Mouse (Mus musculus): ENCODE results near the gene Tcp11. TPM values are rescaled to one million over a fixed set of nuclear protein-coding genes. Genes with fewer than 3 reads are reported as not detected.

Tcp11 gene
- polyA plus RNA-seq, 1 experiment = 1.4 TPM

DNA sequence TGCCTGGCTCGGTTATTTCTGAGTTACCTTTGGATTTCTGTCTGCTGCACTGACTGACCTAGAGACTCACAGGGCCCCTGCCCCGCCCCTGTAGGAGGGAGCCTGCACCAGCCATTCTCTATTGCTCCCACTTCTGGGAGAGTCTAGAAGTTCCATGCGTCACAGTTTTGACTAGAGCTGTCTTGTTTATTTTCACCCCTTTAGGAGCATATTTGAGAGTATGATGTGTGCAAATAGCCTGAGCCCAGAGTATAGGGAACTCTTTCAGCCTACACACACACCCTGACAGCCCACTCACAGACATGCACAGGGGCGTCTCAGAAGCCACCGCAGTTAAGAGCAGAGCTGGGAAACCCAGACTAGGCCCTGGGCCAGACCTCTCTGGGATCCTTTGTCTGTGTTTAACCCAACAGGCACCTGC lies 54.9 kb downstream of the Tcp11 start:
- DNase-seq = peak; percentile 87
- no peaks in the 10 kb centered on the region for H3K36me3 ChIP-seq (ENCODE audit: control insufficient read depth, insufficient read depth, low read length)
- 20% methylated on average over 5 of the region's 5 CpGs for WGBS
- H3K4me3 ChIP-seq (ENCODE audit: insufficient read depth, low read depth, low read length) = no peak overlapping the region
- H3K27ac ChIP-seq (ENCODE audit: insufficient read depth, low read depth, low read length) = peak overlapping the region; percentile 83
- H3K27me3 ChIP-seq (replicated peaks; ENCODE audit: control insufficient read depth, insufficient read depth, low read length) = no peaks in the 10 kb centered on the region
- peaks cover 77% of the 10 kb centered on the region for H3K4me1 ChIP-seq (ENCODE audit: control insufficient read depth, insufficient read depth, low read length)
- TF ChIP-seq CTCF (conservative IDR thresholded peaks at IDR 0.05; ENCODE audit: insufficient read depth, insufficient read length, low read depth, low read length) = no peak
- no peak for TF ChIP-seq POLR2A (IDR thresholded peaks at IDR 0.05; ENCODE audit: low read depth, low read length)

DNA sequence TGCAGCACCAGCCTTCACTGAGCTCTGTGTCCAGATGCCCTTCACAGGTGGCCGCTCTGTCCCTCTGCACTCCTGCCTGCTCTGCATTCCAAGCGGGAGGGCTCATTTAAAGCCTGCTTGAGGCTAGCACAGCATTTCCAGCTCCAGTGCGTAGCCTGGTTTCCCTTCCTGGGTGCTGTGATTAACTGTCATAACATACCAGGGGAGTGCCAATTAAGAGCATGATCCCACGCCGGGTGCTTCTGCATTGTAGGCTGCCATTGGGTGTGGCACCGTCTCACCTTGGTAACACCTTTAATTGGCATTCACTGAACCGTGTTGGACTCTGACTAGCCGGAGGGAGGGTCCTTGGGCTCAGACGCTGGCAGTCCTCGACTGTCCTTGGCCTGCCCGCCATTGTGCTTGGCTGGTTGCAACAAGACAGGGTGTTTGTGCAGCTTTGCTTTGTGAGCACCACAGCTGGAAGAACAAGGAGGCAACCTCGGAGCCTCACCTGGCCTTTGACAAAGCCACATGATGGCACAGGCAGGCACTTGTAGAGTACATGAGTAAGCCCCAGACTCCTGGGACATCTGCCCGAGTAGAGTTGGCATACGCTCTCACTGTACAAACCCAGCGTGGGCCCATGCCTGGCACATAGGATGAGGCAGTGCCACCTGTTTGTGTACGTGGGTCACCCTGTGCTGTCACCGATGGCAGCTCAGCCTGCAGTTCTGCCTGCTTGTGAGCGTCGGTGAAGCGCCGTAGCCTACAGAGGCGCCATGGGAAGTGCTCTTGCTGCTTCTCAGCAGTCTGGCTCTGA lies 57.4 kb downstream of the Tcp11 start:
- peak overlapping the region; percentile 91 for H3K27ac ChIP-seq (ENCODE audit: insufficient read depth, low read depth, low read length)
- DNase-seq = peak; percentile 88

DNA sequence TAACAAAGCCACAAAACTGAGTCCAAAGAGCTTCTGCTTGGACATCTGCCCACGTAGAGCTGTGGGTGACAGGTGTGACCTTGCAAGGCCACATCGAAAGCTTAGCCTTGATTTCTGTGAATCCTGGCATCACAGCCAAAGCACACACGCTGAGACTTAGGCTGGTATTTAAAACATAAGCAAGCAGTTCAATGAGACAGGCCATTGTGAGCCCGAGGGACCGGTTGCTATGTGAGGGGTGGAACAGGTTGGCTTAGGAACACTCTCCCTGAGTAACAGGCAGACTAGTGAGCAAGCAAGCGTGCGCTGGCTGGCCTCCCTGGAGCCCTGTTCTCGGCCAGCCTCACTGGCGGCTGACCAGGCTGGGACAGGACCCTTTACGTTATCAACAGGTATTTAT lies 58.5 kb downstream of the Tcp11 start:
- Histone ChIP-seq H3K4me3 (ENCODE audit: insufficient read depth, low read depth, low read length) (no peak overlapping the region), H3K4me1 (ENCODE audit: control insufficient read depth, insufficient read depth, low read length) (peaks cover 73% of the 10 kb centered on the region), H3K27ac (ENCODE audit: insufficient read depth, low read depth, low read length) (peak overlapping the region; percentile 91), H3K27me3 (replicated peaks; ENCODE audit: control insufficient read depth, insufficient read depth, low read length) (no peaks in the 10 kb centered on the region), H3K36me3 (ENCODE audit: control insufficient read depth, insufficient read depth, low read length) (no peaks in the 10 kb centered on the region)
- TF ChIP-seq CTCF (conservative IDR thresholded peaks at IDR 0.05; ENCODE audit: insufficient read depth, insufficient read length, low read depth, low read length) (no peak), POLR2A (IDR thresholded peaks at IDR 0.05; ENCODE audit: low read depth, low read length) (no peak)
- WGBS = 37% methylated on average over 10 of the region's 10 CpGs
- peak; percentile 71 for DNase-seq

More for the DNA sequence above, 57.4 kb downstream of the Tcp11 start:
- H3K4me1 ChIP-seq (ENCODE audit: control insufficient read depth, insufficient read depth, low read length) = peaks cover 74% of the 10 kb centered on the region
- H3K4me3 ChIP-seq (ENCODE audit: insufficient read depth, low read depth, low read length) = no peak overlapping the region
- no peaks in the 10 kb centered on the region for H3K36me3 ChIP-seq (ENCODE audit: control insufficient read depth, insufficient read depth, low read length)
- TF ChIP-seq CTCF (conservative IDR thresholded peaks at IDR 0.05; ENCODE audit: insufficient read depth, insufficient read length, low read depth, low read length) (no peak), POLR2A (IDR thresholded peaks at IDR 0.05; ENCODE audit: low read depth, low read length) (no peak)
- H3K27me3 ChIP-seq (replicated peaks; ENCODE audit: control insufficient read depth, insufficient read depth, low read length) = no peaks in the 10 kb centered on the region
- WGBS = 52% methylated on average over 22 of the region's 22 CpGs

DNA sequence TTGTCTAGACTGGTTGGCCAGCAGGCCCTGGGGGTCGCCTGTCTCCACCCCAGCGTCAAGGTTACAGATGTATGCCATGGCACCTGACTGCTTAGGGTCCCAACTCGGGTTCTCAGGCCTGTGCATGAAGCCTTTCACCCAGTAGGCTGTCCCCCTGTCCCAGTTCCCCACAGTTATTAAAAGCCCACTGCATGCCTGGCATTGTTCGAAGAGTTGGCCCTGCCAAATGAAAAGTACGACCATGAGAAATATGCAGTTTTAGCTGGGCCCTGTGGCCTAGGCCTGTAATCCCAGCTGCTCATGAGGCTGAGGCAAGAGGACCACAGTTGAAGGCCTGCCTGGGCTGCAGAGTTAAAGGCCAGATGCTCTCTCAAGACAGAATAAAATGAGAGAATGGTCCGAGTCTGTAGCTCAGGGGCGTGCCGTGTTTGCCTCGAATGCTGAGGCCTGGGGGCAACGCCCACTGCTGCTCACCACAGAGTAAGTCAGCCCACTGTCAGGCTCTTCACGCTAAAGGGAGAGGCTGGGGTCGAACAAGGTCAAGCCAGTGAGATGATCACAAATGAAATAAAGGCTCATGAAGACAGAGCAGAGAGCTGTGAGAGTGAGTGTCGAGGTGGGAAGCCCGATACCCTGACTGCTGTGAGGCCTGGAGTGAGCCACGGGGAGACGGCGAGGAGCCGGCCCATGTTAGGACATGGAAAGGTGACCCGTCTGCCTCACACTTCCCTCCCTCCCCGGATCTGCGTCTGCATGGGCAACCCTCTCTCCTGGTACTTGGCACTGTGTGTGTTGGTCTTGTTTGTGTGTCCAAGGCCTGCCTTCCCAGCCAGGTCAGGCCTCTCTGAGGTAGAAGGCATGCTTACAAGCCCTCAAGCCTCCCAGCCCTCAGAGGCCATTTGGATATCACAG lies 60.4 kb downstream of the Tcp11 start:
- Histone ChIP-seq H3K36me3 (ENCODE audit: control insufficient read depth, insufficient read depth, low read length) (no peaks in the 10 kb centered on the region), H3K4me3 (ENCODE audit: insufficient read depth, low read depth, low read length) (no peak overlapping the region), H3K27ac (ENCODE audit: insufficient read depth, low read depth, low read length) (peak overlapping the region; percentile 91), H3K27me3 (replicated peaks; ENCODE audit: control insufficient read depth, insufficient read depth, low read length) (no peaks in the 10 kb centered on the region), H3K4me1 (ENCODE audit: control insufficient read depth, insufficient read depth, low read length) (peaks cover 73% of the 10 kb centered on the region)
- peak; percentile 42 for DNase-seq
- WGBS = 58% methylated on average over 21 of the region's 21 CpGs
- TF ChIP-seq CTCF (conservative IDR thresholded peaks at IDR 0.05; ENCODE audit: insufficient read depth, insufficient read length, low read depth, low read length) (no peak), POLR2A (IDR thresholded peaks at IDR 0.05; ENCODE audit: low read depth, low read length) (no peak)

DNA sequence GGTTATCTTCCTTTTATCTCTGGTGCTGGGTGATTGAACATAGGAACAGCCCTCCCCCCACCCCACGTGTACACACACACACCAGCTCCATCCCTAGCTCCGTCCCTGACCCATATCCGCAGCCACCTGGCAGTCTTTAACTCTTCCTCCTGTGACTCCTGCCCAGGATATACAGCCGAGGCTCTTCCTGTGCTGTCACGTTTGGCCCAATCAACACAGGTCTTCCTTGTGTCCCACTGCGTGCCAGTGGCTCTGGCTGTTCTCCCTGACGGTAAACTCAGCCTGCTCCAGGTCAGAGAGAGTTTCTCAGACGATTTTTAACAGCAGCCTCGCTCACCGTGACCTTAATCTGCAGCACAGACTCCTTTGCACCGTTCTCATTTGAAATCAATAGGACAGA lies 61.7 kb downstream of the Tcp11 start:
- peak overlapping the region; percentile 91; the same call in 1 of the 2 replicates for H3K27ac ChIP-seq (ENCODE audit: insufficient read depth, low read depth, low read length)
- H3K27me3 ChIP-seq (replicated peaks; ENCODE audit: control insufficient read depth, insufficient read depth, low read length) = no peaks in the 10 kb centered on the region
- H3K4me3 ChIP-seq (ENCODE audit: insufficient read depth, low read depth, low read length) = no peak overlapping the region
- TF ChIP-seq POLR2A (IDR thresholded peaks at IDR 0.05; ENCODE audit: low read depth, low read length) (no peak), CTCF (conservative IDR thresholded peaks at IDR 0.05; ENCODE audit: insufficient read depth, insufficient read length, low read depth, low read length) (no peak)
- 53% methylated on average over 11 of the region's 11 CpGs for WGBS
- peaks cover 74% of the 10 kb centered on the region for H3K4me1 ChIP-seq (ENCODE audit: control insufficient read depth, insufficient read depth, low read length)
- H3K36me3 ChIP-seq (ENCODE audit: control insufficient read depth, insufficient read depth, low read length) = no peaks in the 10 kb centered on the region
- DNase-seq = no peak

DNA sequence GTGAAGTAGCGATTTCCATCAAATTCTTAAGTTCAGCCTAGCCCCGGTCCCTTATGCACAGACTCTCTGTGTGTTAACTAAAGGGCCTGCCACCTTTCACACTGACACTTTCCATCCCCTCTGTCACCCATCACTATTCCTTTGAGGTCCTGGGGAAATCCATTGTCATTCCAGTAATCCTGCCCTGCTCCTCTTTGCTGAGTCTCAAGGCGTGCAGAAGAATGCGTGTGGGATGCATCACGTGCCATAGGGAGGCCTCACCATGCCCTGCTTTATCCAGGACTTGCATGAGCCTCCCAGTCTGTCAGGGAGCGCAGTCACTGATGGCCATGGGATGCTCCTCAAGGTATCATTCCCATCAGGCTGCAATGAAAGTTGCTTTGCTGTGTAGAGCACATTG lies 62.1 kb downstream of the Tcp11 start:
- Histone ChIP-seq H3K4me3 (ENCODE audit: insufficient read depth, low read depth, low read length) (no peak overlapping the region), H3K4me1 (ENCODE audit: control insufficient read depth, insufficient read depth, low read length) (peaks cover 74% of the 10 kb centered on the region)
- TF ChIP-seq POLR2A (IDR thresholded peaks at IDR 0.05; ENCODE audit: low read depth, low read length) = no peak
- no peak for TF ChIP-seq CTCF (conservative IDR thresholded peaks at IDR 0.05; ENCODE audit: insufficient read depth, insufficient read length, low read depth, low read length)

More for the DNA sequence above, 62.1 kb downstream of the Tcp11 start:
- no peaks in the 10 kb centered on the region for H3K27me3 ChIP-seq (replicated peaks; ENCODE audit: control insufficient read depth, insufficient read depth, low read length)
- DNase-seq = no peak
- H3K27ac ChIP-seq (ENCODE audit: insufficient read depth, low read depth, low read length) = no peak overlapping the region
- H3K36me3 ChIP-seq (ENCODE audit: control insufficient read depth, insufficient read depth, low read length) = no peaks in the 10 kb centered on the region
- 87% methylated on average over 6 of the region's 6 CpGs for WGBS

Other genes with a start within 250 kb of the Tcp11 start
- gene Snrpc, start 242.5 kb downstream of the Tcp11 start, polyA plus RNA-seq (2012; rRNA removed) = 55.8 and 61.2 TPM in 2 replicates
- gene Uhrf1bp1, start 224.2 kb downstream of the Tcp11 start, polyA plus RNA-seq (2012; rRNA removed) = 8.0 and 9.6 TPM in 2 replicates
- gene Anks1, start 171.3 kb downstream of the Tcp11 start, polyA plus RNA-seq (2012; rRNA removed) = 36.7 and 44.5 TPM in 2 replicates
- gene Taf11, start 170.8 kb downstream of the Tcp11 start, polyA plus RNA-seq (2012; rRNA removed) = 12.0 and 15.3 TPM in 2 replicates
- 2.4 and 5.4 TPM in 2 replicates for gene Scube3, start 61.5 kb upstream of the Tcp11 start, polyA plus RNA-seq (2012; rRNA removed)
- gene Zfp523, start 96.5 kb upstream of the Tcp11 start, polyA plus RNA-seq (2012; rRNA removed) = 54.1 and 63.7 TPM in 2 replicates
- 4.7 and 7.5 TPM in 2 replicates for gene Def6, start 127.1 kb upstream of the Tcp11 start, polyA plus RNA-seq (2012; rRNA removed)
- gene Ppard, start 152.1 kb upstream of the Tcp11 start, polyA plus RNA-seq (2012; rRNA removed) = 27.5 and 28.0 TPM in 2 replicates
- 11.4 and 12.1 TPM in 2 replicates for gene Fance, start 232.9 kb upstream of the Tcp11 start, polyA plus RNA-seq (2012; rRNA removed)
- 2,603 and 2,904 TPM in 2 replicates for gene Rpl10a, start 247.8 kb upstream of the Tcp11 start, polyA plus RNA-seq (2012; rRNA removed)